Mouse (Mus musculus): ENCODE results near the gene Nrxn2.

DNA sequence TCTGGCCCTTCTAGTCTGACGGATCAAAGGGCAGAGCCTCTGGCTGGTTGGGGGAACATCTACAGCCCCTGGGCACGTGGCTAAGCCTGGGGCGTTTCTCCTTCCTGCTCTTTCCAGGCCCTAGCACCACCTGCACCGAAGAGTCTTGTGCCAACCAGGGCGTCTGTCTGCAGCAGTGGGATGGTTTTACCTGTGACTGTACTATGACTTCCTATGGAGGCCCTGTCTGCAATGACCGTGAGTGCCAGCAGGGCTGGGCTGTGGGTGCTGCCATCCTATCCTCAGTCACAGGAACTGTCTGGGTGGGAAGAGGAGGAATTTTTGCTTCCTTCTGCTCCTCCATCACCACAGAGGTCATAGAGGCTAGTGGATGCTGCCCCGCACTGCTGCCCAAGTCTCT is 74.7 kb downstream of the Nrxn2 start:
- TF ChIP-seq GABPA (IDR thresholded peaks at IDR 0.05; ENCODE audit: insufficient replicate concordance, low read depth, low read length) (no peak), ZNF384 (IDR thresholded peaks at IDR 0.05; ENCODE audit: low read depth, low read length) (no peak), BHLHE40 (IDR thresholded peaks at IDR 0.05; ENCODE audit: low read depth, low read length) (no peak), CTCF (conservative IDR thresholded peaks at IDR 0.05 in 1 of 2, IDR thresholded peaks at IDR 0.05 in 1 of 2; ENCODE audit: low read depth in 2 of 2, low read length in 2 of 2) (no peak), EP300 (IDR thresholded peaks at IDR 0.05; ENCODE audit: low read length) (no peak), RAD21 (IDR thresholded peaks at IDR 0.05; ENCODE audit: low read depth, low read length) (no peak), IRF4 (IDR thresholded peaks at IDR 0.05; ENCODE audit: low read depth, low read length) (no peak), E2F4 (IDR thresholded peaks at IDR 0.05; ENCODE audit: insufficient replicate concordance, low read depth, low read length) (no peak), MAZ (IDR thresholded peaks at IDR 0.05; ENCODE audit: low read depth, low read length) (no peak), POLR2A (IDR thresholded peaks at IDR 0.05; ENCODE audit: low read depth, low read length) (no peak)

Measured in CH12.LX (cell line).